Mouse (Mus musculus) liver, postnatal 0 days (tissue): ENCODE data around the gene Klrb1.
A peak's percentile ranks its signal among the peaks of the same experiment; 100 is the strongest.
"Not testable (repeated sequence)": the region's sequence is repeated elsewhere in the genome, so short reads cannot be mapped to it uniquely, and the experiment has no call there.

Experiments used
- CTCF ChIP-seq: sonication (generic); IDR thresholded peaks from 2 replicates; pipeline ENCODE4 v1.5.1; 2016; ENCODE audit warnings: antibody characterized with exemption, low read depth
- EP300 ChIP-seq: IDR thresholded peaks from 2 replicates; pipeline ENCODE4 v1.6.1; 2016; ENCODE audit warnings: antibody characterized with exemption, low read depth, mild to moderate bottlenecking

DNA sequence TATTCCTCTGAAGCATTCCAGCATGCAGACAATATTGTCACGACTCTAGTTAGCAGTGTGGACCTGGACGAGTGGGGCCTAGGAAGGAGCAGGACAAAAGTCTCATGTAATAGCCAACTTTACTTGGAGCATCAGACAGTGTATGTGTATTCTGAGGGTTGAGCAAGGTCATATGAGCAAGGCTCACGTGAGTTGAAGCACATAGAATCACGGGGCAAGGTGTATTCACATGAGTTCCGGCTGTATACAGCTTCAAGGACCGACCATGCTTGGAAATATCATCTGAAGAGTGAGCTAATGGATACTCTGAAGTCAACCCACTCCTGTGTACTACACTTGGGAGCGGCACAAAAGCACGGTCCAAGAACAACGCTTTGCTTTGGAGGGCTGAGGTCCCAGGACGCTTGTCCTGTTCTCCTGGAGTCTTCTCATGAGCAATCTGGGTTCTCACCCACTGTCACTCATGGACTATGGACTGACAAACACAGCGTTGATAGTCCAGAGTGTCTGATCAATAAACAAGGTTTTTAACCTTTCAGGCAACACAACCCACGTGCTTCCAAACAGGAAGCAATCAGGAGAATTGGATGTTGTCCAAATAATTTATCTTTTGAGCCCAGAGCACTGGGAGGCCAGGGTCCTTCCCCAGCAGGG is 32.0 kb upstream of the Klrb1 start:
- TF ChIP-seq CTCF, result not testable (repeated sequence)
- peak; percentile 51 for TF ChIP-seq EP300
